Mouse (Mus musculus) forebrain, embryonic 12.5 days (tissue): ENCODE measurements around the gene Xlr5a. TPM values are rescaled to one million over a fixed set of nuclear protein-coding genes. Genes with fewer than 3 reads are reported as not detected.
"Not testable (repeated sequence)": the region's sequence is repeated elsewhere in the genome, so short reads cannot be mapped to it uniquely, and the experiment has no call there.

Source experiments
- ATAC-seq: fragments of 200-750 bp; cut with Nextera tagmentation; 2 replicates; pipeline ENCODE4 v1.8.0; 2017; ENCODE audit warnings: moderate TSS enrichment; ENCODE audit not compliant: low FRiP score
- H3K27ac ChIP-seq: fragments of 300-500 bp; sonication (generic); 2 replicates; pipeline ENCODE4 v1.5.1; 2016; ENCODE audit warnings: mild to moderate bottlenecking
- H3K27me3 ChIP-seq: fragments of 300-500 bp; sonication (generic); 2 replicates; pipeline ENCODE4 v1.6.1; 2016; ENCODE audit warnings: mild to moderate bottlenecking
- H3K36me3 ChIP-seq: fragments of 300-500 bp; sonication (generic); replicated peaks from 2 replicates; pipeline ENCODE4 v1.6.1; 2016; ENCODE audit warnings: mild to moderate bottlenecking
- H3K4me1 ChIP-seq: fragments of 300-500 bp; sonication (generic); 2 replicates; pipeline ENCODE4 v1.6.1; 2016
- H3K4me2 ChIP-seq: fragments of 300-500 bp; sonication (generic); 2 replicates; pipeline ENCODE4 v1.6.1; 2016; ENCODE audit warnings: mild to moderate bottlenecking, moderate library complexity
- H3K4me3 ChIP-seq: fragments of 300-500 bp; sonication (generic); replicated peaks from 2 replicates; pipeline ENCODE4 v1.5.1; 2016; ENCODE audit warnings: mild to moderate bottlenecking
- H3K9ac ChIP-seq: fragments of 300-500 bp; sonication (generic); 2 replicates; pipeline ENCODE4 v1.6.1; 2016; ENCODE audit warnings: mild to moderate bottlenecking
- H3K9me3 ChIP-seq: fragments of 300-500 bp; sonication (generic); 2 replicates; pipeline ENCODE4 v1.6.1; 2016
- WGBS: fragments of 180-500 bp; shearing (Covaris S2); methylation state at CpG from one replicate; pipeline ENCODE4 v1.1.7; 2016; 5-methylcytosine and 5-hydroxymethylcytosine counted together
- polyA plus RNA-seq: library from polyadenylated mRNA; unstranded; fragments of >200 nt; fragmentation: Nextera tagmentation; extraction: Ambion mirVana; gene quantifications from 2 replicates; pipeline ENCODE4 v1.2.1, GENCODE M21; 2016

The Xlr5a gene
- polyA plus RNA-seq, 1 experiment from 2014 or later: not detected

- not testable (repeated sequence) for H3K9ac ChIP-seq, ATAC-seq, H3K4me2 ChIP-seq, H3K27ac ChIP-seq, H3K4me1 ChIP-seq, H3K27me3 ChIP-seq, H3K4me3 ChIP-seq, H3K9me3 ChIP-seq, H3K36me3 ChIP-seq
- WGBS: no CpG with 5 or more reads among the region's 7 CpGs
Measured at GRCm38 (mm10) chrX:73116747-73117146, 176.0 kb downstream of the Xlr5a start, which contains the start of gene Gm14685. Gene Gm14685 (plus strand): TSS chrX:73117047.

GRCm38 (mm10) chrX:73096941-73097508, 195.8 kb downstream of the Xlr5a start, which contains the start of gene Xlr3a:
Gene Xlr3a (minus strand): TSS chrX:73097095.
- not testable (repeated sequence) for H3K4me2 ChIP-seq, H3K36me3 ChIP-seq, H3K27ac ChIP-seq, H3K4me1 ChIP-seq, H3K4me3 ChIP-seq, H3K9ac ChIP-seq, H3K27me3 ChIP-seq, ATAC-seq, H3K9me3 ChIP-seq
- WGBS: 81% methylated on average over 12 of the region's 13 CpGs

GRCm38 (mm10) chrX:73082267-73083055, 210.3 kb downstream of the Xlr5a start, which contains the start of gene Xlr4a:
Gene Xlr4a (minus strand): TSS chrX:73082478.
- 82% methylated on average over 19 of the region's 19 CpGs for WGBS
- not testable (repeated sequence) for H3K27ac ChIP-seq, H3K4me1 ChIP-seq, H3K27me3 ChIP-seq, H3K36me3 ChIP-seq, H3K9ac ChIP-seq, H3K4me2 ChIP-seq, H3K9me3 ChIP-seq, H3K4me3 ChIP-seq, ATAC-seq

GRCm38 (mm10) chrX:73066765-73067312, 225.9 kb downstream of the Xlr5a start:
- H3K4me1 ChIP-seq, H3K36me3 ChIP-seq, H3K9ac ChIP-seq, H3K27ac ChIP-seq, H3K27me3 ChIP-seq, H3K4me2 ChIP-seq, H3K4me3 ChIP-seq, ATAC-seq, H3K9me3 ChIP-seq: not testable (repeated sequence)
- WGBS: 76% methylated on average over 2 of the region's 5 CpGs

- no peaks in the 10 kb centered on the region for H3K36me3 ChIP-seq
- H3K4me1 ChIP-seq: no peaks in the 10 kb centered on the region
- H3K27ac ChIP-seq: no peak within 1 kb of the TSS
- no peaks in the 10 kb centered on the region for H3K9me3 ChIP-seq
- peak within 1 kb of the TSS; percentile 28 for H3K4me3 ChIP-seq
- ATAC-seq: peak; percentile 53; the same call in 1 of the 2 replicates
- WGBS: 47% methylated on average over 7 of the region's 7 CpGs
- 0 out of 2 replicates have a peak within 1 kb of the TSS, but pooled peaks have one; percentile 25 for H3K9ac ChIP-seq
- peak within 1 kb of the TSS; percentile 53 for H3K4me2 ChIP-seq
- H3K27me3 ChIP-seq: no peaks in the 10 kb centered on the region
Measured at GRCm38 (mm10) chrX:73064415-73064793, 228.4 kb downstream of the Xlr5a start, which contains the start of gene Pnma3. Gene Pnma3 (plus strand): TSS chrX:73064787.

DNA sequence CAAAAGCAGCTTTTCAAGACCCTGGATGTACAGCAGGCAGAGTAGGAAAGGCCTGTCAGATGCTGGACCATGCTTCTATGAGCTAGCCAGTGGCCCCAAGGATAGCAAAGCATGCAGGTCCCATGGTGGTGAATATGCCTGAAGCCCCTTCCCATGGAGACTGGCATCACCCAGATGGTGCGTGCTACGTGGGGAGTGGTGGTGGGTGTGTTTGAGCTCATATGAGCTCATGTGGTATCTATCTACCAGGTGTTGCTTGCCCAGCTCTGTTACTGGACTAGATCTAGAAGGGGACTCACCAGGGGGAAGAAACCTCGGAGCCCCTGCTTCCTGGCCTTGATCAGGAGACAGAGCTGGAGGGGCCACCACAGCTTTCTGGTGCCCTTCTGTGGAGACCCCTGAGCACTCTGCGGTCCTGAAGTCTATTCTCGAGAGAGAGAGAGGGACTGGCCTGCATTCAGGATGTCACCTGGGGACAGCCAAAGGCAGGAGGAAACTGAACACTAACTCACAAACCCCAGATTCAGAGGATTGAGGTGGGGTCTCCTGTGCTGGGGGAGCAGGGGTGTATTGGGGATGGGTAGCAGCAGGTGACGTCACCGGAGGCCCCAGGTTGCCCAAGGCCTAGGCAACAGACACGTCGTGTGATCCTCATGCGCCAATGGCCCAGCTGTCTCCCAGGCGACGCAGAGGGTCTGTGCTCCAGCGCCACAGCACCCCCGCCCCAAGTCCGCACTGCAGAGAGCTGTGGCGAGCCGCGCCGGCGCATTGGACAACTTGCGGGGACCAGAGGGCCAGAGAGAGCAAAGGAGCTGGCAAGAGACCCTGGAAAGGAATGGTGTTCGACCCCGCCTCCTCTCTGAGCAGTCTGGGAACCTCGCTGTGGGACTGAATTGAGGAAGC, 229.0 kb downstream of the Xlr5a start:
- H3K9me3 ChIP-seq: no peaks in the 10 kb centered on the region
- no peaks in the 10 kb centered on the region for H3K4me1 ChIP-seq
- peak; percentile 83 for ATAC-seq
- H3K27me3 ChIP-seq: no peaks in the 10 kb centered on the region
- 0 out of 2 replicates have a peak overlapping the region, but pooled peaks have one; percentile 25 for H3K9ac ChIP-seq
- no peak overlapping the region for H3K27ac ChIP-seq
- WGBS: 29% methylated on average over 24 of the region's 24 CpGs
- peak overlapping the region; percentile 28 for H3K4me3 ChIP-seq
- H3K4me2 ChIP-seq: peak overlapping the region; percentile 53
- no peaks in the 10 kb centered on the region for H3K36me3 ChIP-seq

DNA sequence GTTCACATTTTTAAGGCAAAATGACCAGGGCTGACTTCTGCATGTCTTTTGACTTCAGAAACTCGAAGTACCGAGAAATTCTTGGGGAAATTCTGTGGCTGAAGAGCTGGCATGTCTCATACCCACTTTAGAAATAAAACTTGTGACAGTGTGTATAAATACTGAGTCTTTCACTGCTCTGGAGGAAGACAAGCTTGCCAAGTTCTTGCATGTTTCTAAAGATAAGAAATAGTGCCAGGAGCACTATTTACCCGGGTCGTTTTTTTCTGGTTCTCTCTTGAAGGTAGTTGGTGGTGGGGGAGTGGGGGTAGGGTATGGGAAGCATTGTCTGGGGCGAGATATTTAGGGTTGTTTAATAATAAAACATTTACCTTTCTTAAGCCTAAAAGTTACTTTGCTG, 230.5 kb downstream of the Xlr5a start:
- Histone ChIP-seq H3K27me3 (no peaks in the 10 kb centered on the region), H3K27ac (no peak overlapping the region), H3K9ac (no peak overlapping the region), H3K4me3 (no peak overlapping the region), H3K9me3 (no peaks in the 10 kb centered on the region), H3K4me1 (no peaks in the 10 kb centered on the region), H3K36me3 (no peaks in the 10 kb centered on the region), H3K4me2 (no peak overlapping the region)
- no peak for ATAC-seq
- 51% methylated on average over 5 of the region's 5 CpGs for WGBS

DNA sequence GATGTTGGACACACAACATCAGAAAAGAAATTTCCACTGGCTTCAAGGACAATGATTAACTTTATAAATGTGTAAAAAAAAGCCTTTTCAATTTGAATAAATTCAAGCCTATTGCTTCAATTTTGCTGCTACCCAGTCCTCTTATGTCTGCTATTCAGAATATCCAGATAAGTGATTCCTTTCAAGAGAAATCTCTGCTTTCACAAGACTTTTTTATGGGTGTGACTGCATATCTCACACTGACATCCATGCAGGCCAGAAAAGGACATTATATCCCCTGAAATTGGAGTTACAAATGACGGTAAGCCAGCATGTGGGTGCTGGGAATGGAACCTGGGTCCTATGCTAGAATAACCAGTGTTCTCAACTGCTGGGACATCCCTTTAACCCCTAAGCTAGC, 231.2 kb downstream of the Xlr5a start:
- Histone ChIP-seq H3K36me3 (no peaks in the 10 kb centered on the region), H3K9ac (no peak overlapping the region), H3K9me3 (no peaks in the 10 kb centered on the region), H3K27me3 (no peaks in the 10 kb centered on the region), H3K4me3 (no peak overlapping the region), H3K4me1 (no peaks in the 10 kb centered on the region), H3K4me2 (no peak overlapping the region), H3K27ac (no peak overlapping the region)
- WGBS: 88% methylated on average over 1 of the region's 1 CpGs
- no peak for ATAC-seq

Other genes with a start within 250 kb of the Xlr5a start
- gene Pnma3, start 228.2 kb downstream of the Xlr5a start, polyA plus RNA-seq: 0.99 and 1.0 TPM in 2 replicates
- 0.18 and 0.72 TPM in 2 replicates for gene Xlr4a, start 210.5 kb downstream of the Xlr5a start, polyA plus RNA-seq
- 2.7 and 3.3 TPM in 2 replicates for gene Xlr3a, start 195.9 kb downstream of the Xlr5a start, polyA plus RNA-seq
- gene Gm14685, start 175.9 kb downstream of the Xlr5a start, polyA plus RNA-seq: 0.31 TPM in 1 of 2 replicates, not detected in the other
- not detected in 2 replicates for gene Xlr5b, start 144.2 kb downstream of the Xlr5a start, polyA plus RNA-seq
- gene DXBay18, start 143.5 kb downstream of the Xlr5a start, polyA plus RNA-seq: 0.45 TPM in 1 of 2 replicates, not detected in the other
- not detected in 2 replicates for gene Spin2d, start 116.0 kb downstream of the Xlr5a start, polyA plus RNA-seq
- 13.6 and 14.0 TPM in 2 replicates for gene Xlr3b, start 100.8 kb downstream of the Xlr5a start, polyA plus RNA-seq
- gene Xlr4b, start 78.6 kb downstream of the Xlr5a start, polyA plus RNA-seq: 0.28 and 0.93 TPM in 2 replicates
- 20.5 and 22.5 TPM in 2 replicates for gene F8a, start 64.7 kb downstream of the Xlr5a start, polyA plus RNA-seq
- 0.20 TPM in 1 of 2 replicates, not detected in the other for gene Xlr4c, start 49.8 kb downstream of the Xlr5a start, polyA plus RNA-seq
- 0.23 TPM in 1 of 2 replicates, not detected in the other for gene Xlr3c, start 27.6 kb downstream of the Xlr5a start, polyA plus RNA-seq
- not detected in 2 replicates for gene Xlr5c, start within 50 bp of the Xlr5a start, polyA plus RNA-seq
- gene Gm45015, start 43.9 kb upstream of the Xlr5a start, polyA plus RNA-seq: not detected in 2 replicates
- 20.7 and 22.1 TPM in 2 replicates for gene Zfp275, start 49.6 kb upstream of the Xlr5a start, polyA plus RNA-seq
- not detected in 2 replicates for gene Gm18336, start 105.8 kb upstream of the Xlr5a start, polyA plus RNA-seq
- 0.17 and 0.22 TPM in 2 replicates for gene Zfp92, start 118.1 kb upstream of the Xlr5a start, polyA plus RNA-seq
- not detected in 2 replicates for gene Trex2, start 142.4 kb upstream of the Xlr5a start, polyA plus RNA-seq
- 68.2 and 72.9 TPM in 2 replicates for gene Haus7, start 166.1 kb upstream of the Xlr5a start, polyA plus RNA-seq
- gene Bgn, start 190.6 kb upstream of the Xlr5a start, polyA plus RNA-seq: 21.4 and 21.5 TPM in 2 replicates
- gene Atp2b3, start 210.1 kb upstream of the Xlr5a start, polyA plus RNA-seq: 0.74 and 0.78 TPM in 2 replicates